Mouse (Mus musculus) liver (tissue): ENCODE data around the gene Ifnl3.

ENCODE experiments used
- DNase-seq: peaks from one replicate; pipeline ENCODE4 v3.0.0-alpha.2; 2020; ENCODE audit warnings: mixed read lengths

Ifnl3 gene

DNA sequence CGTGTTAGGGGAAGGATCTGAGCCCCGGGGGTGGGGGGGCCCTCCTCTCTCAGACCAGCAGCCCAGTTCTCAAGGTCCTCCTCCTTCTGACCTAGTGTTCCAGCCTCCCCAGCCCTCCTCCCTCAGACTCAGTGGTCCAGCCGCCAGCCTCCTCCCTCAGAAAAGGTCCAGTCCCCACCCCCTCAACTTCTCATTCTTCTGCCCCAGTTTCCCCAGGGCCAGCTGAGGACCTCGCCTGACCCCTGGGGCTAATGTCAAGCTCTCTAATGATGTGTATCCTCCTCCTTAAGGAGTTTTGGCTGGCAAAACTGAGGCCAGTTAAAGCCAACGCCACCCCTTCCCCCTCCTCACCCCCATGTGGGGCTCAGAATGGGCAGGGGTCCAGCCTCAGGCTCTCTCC is 24.5 kb downstream of the Ifnl3 start, which contains the start of gene Nccrp1:
Gene Nccrp1, minus strand, starts transcription at position 101 of the 400 bp plus-strand sequence.
- no peak for DNase-seq

DNA sequence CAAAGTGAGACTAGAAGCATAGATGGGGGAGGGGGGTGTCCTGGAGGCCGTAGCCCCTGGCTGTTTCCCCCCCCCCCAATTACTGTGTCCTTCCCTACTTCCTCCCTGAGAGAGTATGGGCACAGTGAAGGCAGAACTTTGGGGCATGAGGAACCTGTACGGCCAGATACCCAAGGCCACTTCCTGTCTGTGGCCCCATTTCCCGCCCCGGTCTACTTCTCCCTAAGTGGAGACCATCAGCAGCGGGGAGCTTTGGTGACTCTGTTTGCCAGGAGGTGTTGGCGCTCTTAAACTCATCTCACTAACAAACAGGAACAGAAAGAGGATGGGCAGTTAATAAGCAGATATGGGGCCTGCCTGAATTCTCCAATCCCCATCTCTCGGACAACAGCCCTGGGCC is 25.0 kb downstream of the Ifnl3 start:
- no peak for DNase-seq

DNA sequence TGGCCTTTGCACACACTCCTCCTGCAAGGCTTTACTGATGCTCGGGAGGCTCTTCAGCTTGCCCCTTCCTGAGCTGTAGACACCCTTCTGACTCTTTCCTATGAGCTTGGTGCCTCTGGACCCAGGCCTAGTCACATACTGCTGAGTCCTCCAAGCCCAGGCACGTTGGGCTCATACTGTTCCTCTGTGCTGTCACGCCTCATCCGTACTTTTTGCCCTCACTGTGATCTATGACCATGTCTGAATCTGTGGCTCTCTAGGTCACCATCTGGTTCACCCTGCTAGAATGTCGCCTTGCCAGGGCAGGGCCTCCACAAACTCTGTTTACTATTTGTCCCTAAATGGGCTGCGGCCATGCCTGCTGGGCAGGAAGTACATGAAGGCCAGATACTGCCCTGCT is 30.4 kb downstream of the Ifnl3 start:
- no peak for DNase-seq

DNA sequence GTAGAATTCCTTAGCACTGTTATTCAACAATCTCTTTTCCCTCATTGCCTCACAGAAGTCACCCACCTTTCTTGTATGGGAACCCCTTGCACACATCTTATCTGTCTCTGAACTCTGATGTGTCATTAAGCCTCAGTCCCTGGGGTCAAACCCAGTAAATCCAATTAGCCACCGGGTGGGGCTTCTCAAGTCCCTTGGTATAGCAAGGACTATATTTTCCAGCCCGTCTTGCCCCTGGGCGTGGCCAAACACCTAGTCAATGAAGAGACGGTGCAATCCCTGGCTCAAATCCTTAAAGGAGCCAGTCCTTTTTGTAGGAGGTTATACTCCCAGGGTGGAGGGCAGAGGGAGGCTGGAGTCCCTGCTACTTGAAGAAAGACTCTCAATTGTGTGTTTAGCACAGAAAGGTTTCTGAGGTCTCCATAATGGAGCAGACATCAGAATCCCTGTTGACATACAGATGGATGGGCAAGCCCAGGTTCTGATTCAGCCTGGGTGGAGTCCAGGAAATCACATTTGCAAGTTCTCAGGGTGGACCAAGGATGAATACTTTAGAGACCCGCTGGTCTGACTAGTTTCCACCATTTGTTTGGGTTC is 33.4 kb downstream of the Ifnl3 start:
- no peak for DNase-seq

DNA sequence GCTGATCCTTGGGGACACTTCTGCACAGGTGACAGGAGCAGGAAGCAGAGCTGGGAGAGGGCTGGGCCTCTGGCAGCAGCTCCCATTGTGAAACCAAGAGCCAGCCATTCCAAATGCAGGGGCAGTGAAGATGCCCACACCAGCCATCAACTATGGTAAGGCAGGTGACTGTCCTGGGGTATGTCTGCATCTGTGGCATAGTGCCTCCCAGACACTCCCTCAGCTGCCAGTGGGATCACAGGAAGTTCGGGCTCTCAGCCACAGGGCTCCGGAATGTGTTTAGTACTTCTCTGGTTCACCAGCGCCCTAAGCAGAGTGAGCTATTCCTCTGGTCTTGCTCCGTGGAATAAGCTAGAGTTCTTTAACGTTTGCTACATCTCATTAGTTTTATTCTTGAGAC is 34.4 kb downstream of the Ifnl3 start:
- no peak for DNase-seq

DNA sequence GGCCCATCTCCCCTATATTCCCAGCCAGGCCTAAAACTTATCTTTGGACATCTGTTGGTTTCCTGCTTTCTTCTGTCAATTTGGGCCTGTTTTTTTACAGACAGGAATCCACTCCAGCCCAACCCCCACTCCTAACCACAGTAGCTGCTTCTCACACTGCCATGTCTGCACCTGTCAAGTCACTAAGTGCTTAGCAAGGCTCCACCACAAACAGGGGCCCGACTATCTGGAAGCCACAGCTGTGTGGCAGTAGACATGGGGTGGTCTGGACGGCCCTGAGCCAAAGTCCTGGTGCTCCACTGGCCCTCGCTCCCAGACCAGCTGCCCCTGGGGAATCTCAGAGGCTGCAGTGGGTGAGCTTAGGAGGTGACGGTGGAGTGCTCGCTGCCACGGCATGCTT is 35.1 kb downstream of the Ifnl3 start:
- DNase-seq, result peak; percentile 30

DNA sequence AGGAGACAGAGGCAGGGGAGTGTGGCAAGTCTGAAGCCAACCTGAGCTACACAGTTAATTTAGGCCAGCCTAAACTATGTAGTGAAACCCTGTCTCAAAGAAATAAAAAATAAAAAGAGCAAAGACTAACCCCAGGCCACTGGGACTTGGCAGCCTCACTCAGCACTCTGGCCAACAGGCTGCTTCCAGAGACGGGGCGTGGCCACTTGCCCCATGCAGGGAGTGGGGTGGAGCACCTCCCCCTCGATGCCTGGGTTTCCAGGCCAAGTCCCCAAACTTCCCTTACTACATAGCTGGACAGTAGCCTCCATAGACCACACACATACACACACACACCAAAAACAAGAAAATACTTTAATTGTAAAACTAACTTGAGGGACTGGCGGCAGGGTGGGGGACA is 35.9 kb downstream of the Ifnl3 start:
- no peak for DNase-seq

DNA sequence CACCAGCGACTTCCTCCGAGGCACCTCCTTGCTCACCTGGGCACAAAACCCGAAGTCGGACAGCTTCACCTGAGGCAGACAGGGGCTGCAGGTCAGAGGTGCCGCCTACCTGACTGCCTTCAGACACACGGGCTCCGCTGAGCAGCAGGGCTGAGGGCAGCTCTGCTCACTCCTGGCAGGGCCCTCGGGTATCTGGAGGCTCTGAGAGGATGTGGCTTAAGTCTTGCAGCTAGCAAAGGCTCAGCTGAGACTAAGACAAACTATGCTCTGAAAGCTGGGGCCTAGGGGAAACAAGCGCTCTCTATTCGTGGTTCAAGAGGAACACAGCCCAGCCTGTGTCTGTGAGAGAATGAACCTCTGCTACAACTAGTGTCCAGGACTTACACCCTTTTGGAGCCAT is 38.2 kb downstream of the Ifnl3 start:
- no peak for DNase-seq

DNA sequence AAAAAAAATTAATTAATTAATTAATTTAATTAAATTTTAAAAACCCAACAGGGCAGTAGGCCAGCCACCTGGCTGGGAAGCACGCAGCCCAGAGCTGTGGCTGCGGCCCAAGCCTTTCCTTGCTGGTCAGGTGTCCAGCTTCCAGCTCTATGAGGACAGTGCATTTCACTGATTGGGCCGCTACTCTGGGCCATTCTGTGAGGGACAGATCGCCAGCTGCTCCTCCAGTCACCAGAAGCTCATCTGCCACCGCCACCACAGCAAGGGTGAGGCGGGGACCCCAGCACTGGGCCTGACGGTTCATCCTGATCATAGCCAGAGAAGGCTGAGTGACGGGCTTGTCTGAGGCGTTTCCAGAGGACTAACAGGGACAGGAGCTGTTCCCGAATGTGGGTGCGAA is 39.3 kb downstream of the Ifnl3 start:
- no peak for DNase-seq

DNA sequence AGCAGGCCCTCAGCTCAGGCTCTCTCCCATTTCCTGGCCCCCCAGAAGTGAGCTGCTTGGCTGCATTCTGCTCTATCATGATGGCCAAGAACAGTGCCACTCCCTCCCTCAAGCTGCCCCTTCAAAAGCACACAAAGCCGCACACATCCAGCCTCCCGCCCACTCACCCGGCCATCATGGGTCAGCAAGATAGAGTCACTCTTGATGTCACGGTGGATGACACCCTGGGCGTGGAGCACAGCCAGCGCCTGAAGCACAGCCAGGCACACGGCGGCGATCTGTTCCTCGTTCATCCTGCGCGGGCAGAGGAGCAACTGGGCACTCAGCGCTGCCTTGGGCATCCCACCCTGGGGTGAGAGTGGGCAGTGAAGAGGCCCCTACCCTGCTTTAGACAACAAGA is 39.7 kb downstream of the Ifnl3 start:
- no peak for DNase-seq

DNA sequence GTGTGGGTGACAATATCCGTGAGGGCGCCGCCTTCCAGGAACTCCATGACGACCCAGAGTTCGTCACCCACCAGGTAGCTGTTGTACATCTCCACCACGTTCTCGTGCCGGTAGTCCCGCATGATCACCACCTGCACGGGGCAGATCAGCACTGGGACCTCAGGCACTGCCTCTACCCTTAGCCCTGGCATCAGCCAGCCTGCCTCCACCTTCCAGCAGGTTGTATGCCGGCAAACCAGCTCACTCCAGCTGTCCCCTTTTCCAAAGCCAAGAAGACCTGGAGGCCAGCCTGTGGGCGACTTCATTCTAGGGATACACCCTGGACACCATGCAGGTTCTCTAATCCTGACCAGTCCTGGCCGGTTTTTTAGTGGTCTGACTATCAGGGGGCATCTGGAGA is 40.3 kb downstream of the Ifnl3 start:
- DNase-seq, result no peak

DNA sequence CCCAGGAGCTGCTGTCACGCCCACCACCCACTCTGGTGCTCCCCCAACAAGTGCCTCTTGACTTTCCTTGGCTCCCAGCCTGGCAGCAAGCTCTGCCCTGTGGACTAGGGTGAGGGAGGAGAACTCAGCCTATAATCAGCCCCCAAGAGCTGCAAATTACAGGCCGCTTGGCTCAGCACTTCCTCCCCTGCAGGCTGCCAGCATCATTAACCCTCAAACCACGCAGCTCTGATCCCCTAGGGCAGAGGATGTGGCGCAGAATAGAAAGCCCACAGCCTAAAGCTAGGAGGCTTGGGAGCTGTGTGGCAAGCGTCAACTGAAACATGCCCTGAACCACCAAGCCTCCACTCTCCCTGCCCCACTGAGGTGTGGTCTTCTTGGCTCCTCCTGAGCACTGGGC is 42.8 kb downstream of the Ifnl3 start:
- no peak for DNase-seq

DNA sequence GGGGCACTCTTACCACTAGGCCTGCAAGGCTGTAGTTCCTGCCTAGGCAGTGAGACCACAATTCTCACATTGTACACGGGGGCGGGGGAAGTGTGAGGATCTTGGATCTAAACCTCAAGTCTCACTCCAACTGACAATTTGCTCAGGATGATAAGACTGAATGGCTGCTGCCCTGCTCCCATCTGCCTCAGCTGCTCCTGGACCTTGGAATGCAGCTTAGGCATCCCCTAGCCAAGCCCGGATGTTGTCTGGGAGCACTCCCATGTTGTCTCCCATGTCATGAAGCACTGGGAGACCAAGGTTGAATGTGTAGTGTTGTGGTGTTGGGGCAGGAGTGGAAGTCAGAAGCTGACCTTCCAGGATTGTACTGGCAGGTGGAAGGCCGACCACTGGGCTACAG is 44.9 kb downstream of the Ifnl3 start:
- DNase-seq, result no peak

DNA sequence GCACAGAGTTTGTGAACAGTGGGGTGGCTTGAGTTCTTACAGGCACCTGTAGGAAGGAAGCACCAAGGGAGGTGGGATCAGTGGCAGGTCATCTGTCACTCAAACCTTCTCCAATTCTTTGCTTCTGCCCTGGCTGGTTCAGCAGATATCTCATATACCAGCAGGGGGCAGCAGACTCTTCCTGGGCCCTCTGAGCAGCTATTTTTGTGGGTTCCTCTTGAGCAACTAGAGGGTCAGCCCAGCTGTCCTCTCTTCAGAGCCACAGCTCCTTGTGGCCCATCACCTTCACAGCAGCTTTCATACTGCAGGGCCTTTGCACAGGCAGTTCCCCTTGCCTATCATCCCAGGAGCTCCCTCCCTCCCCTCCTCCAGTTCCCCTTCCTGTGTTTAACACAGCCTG is 45.6 kb downstream of the Ifnl3 start:
- DNase-seq, result peak; percentile 69

DNA sequence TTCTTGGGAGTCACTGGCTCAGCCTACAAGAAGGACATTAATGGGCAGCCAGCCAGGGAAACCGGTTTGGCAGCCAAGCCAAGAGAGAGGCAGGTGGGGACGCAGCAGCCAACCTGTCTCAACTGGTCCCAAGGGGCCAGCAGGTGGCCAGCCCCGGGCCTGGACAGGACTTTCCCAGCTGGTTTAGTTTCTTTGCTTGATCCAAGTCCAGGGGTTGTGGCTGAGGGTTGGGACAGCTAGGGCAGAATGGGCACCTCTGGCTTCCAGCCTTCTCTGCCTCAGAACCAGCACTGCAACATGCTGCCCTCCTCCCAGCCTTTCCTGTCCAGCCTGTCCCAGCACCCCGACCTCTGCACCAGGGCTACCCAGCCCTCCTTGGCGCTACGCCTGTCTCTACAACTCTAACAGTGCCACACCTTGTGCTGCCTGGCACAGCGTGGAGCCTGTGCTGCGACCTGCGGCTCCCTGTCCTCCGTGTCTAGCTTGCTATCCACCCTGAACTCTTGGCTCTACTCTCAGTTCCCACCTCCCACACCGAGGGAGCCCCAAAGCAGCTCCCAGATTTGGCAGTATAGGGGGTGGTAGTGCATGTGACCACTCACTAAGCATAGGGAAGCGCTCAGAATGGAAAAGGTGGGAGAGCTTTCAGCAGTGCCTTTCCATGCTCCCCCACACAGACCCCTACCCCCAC is 47.8 kb downstream of the Ifnl3 start:
- no peak for DNase-seq

DNA sequence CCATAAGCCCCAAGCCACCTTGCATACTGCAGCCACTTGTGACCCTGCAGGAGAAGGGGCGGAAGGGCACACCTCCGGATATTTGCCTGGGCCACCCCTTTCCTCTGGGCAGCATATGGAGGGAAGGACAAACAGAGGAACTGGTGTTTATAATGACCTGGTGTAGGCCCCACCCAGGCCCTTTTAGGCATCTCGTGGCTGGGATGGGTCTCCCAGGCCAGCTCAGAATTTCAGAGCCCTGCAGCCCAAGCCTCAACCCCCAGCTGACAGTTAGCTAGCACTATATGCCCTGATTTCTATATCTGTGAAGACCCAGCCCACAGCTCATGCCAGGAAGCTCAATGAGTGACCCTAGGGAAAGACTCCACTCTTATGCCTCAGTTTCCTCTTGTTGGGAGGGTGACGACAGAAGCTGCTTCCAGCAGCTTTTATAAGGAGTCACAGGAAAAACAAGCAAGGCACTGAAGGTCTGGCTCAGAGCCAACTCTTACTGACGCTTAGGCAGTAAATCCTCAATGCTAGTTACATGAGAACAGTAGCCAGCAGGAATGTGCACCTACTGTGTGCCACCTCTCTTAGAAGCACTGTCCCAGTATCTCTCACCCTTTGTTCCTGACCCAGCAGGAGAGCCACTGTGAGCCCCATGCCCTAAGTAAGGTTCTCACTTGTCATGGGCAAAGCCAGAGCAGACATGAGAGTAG is 48.5 kb downstream of the Ifnl3 start:
- no peak for DNase-seq

DNA sequence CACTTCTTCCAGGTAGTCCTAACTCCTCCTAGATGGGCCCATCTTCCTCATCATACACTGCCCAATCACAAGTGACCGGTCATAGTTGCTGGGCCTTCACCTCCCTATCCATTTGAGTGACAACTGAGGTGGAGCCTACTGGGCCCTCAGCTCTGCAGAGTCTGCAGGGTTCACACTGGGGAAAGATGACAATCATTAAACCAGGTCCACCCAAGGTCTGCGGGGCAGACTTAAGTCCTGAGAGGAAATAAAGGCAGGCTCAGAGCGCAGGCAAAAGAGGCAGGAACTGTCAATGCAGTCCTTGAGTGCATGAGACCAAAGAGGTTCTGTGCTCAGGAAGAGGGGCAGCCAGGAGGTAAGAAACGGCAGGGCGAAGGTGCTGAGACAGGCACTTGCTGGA is 50.1 kb downstream of the Ifnl3 start:
- DNase-seq, result no peak

DNA sequence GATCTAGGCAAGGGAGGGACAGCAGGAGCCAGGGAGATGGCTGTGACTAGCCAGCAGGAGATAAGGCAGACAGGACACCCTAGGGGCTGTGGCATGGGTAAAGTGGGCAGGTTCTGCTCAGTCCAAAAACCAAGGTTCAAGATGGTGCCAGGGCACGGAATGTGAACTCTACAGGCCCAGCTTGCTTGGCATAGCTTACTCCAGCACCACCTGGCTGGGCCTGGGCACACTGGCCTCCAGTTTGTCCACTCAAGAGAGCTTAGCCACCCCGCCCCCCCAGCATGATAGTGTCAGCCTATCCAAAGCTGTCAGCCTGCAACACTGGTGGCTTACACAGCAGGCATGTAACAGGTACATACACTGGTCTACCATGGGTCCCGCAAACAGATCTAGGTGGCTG is 50.6 kb downstream of the Ifnl3 start:
- no peak for DNase-seq
